Mouse (Mus musculus): Measurements from ENCODE around the gene Aldob. TPM values are rescaled to one million over a fixed set of nuclear protein-coding genes. Genes with fewer than 3 reads are reported as not detected.

Aldob gene
- 0.94 TPM for polyA plus RNA-seq (2015; fragmentation: Illumina TruSeq; extraction: RNeasy Lipid Tissue Mini Kit (QIAGEN cat#74804); ENCODE audit: insufficient read depth, low read depth, low replicate concordance)

GRCm38 (mm10) chr4:49549383-49549782 is at the start of gene Aldob:
Gene Aldob (minus strand): TSS chr4:49549546.

GRCm38 (mm10) chr4:49597183-49598100 is 48.1 kb upstream of the Aldob start, which contains the start of gene Tmem246:
Gene Tmem246 (minus strand): TSS chr4:49597876.

GRCm38 (mm10) chr4:49520572-49521340 is 28.6 kb downstream of the Aldob start, which contains the start of the genes Mrpl50 and Zfp189:
Gene Mrpl50 (minus strand): TSS chr4:49521093.
Gene Zfp189 (plus strand): TSS chr4:49521176.

GRCm38 (mm10) chr4:49506386-49506785 is 43.0 kb downstream of the Aldob start, which contains the start of gene Baat:
Gene Baat (minus strand): TSS chr4:49506557.

Other genes with a start within 250 kb of the Aldob start
- not detected for gene Acnat2, start 141.4 kb downstream of the Aldob start, polyA plus RNA-seq (2015; fragmentation: Illumina TruSeq; extraction: RNeasy Lipid Tissue Mini Kit (QIAGEN cat#74804); ENCODE audit: insufficient read depth, low read depth, low replicate concordance)
- gene Acnat1, start 75.6 kb downstream of the Aldob start, polyA plus RNA-seq (2015; fragmentation: Illumina TruSeq; extraction: RNeasy Lipid Tissue Mini Kit (QIAGEN cat#74804); ENCODE audit: insufficient read depth, low read depth, low replicate concordance) = 0.57 TPM
- not detected for gene Baat, start 43.0 kb downstream of the Aldob start, polyA plus RNA-seq (2015; fragmentation: Illumina TruSeq; extraction: RNeasy Lipid Tissue Mini Kit (QIAGEN cat#74804); ENCODE audit: insufficient read depth, low read depth, low replicate concordance)
- gene Mrpl50, start 28.5 kb downstream of the Aldob start, polyA plus RNA-seq (2015; fragmentation: Illumina TruSeq; extraction: RNeasy Lipid Tissue Mini Kit (QIAGEN cat#74804); ENCODE audit: insufficient read depth, low read depth, low replicate concordance) = 8.3 TPM
- gene Zfp189, start 28.4 kb downstream of the Aldob start, polyA plus RNA-seq (2015; fragmentation: Illumina TruSeq; extraction: RNeasy Lipid Tissue Mini Kit (QIAGEN cat#74804); ENCODE audit: insufficient read depth, low read depth, low replicate concordance) = 0.72 TPM
- 2.7 TPM for gene Tmem246, start 48.3 kb upstream of the Aldob start, polyA plus RNA-seq (2015; fragmentation: Illumina TruSeq; extraction: RNeasy Lipid Tissue Mini Kit (QIAGEN cat#74804); ENCODE audit: insufficient read depth, low read depth, low replicate concordance)
- 18.3 TPM for gene Rnf20, start 82.5 kb upstream of the Aldob start, polyA plus RNA-seq (2015; fragmentation: Illumina TruSeq; extraction: RNeasy Lipid Tissue Mini Kit (QIAGEN cat#74804); ENCODE audit: insufficient read depth, low read depth, low replicate concordance)
- gene Ppp3r2, start 132.5 kb upstream of the Aldob start, polyA plus RNA-seq (2015; fragmentation: Illumina TruSeq; extraction: RNeasy Lipid Tissue Mini Kit (QIAGEN cat#74804); ENCODE audit: insufficient read depth, low read depth, low replicate concordance) = not detected

All from pancreas, adult 10 weeks (tissue).